Mouse (Mus musculus) MEL (cell line): ENCODE results near the gene H2-K1. TPM values are rescaled to one million over a fixed set of nuclear protein-coding genes. Genes with fewer than 3 reads are reported as not detected.

Experiments used
- DNase-seq: peaks from one replicate; pipeline ENCODE4 v3.0.0; 2011; ENCODE audit warnings: low read depth, low spot score
- H3K27ac ChIP-seq: 2 replicates; pipeline ENCODE4 v1.5.1; 2012; ENCODE audit warnings: low read depth, mild to moderate bottlenecking, control low read depth, low read length, moderate library complexity; ENCODE audit not compliant: control insufficient read depth
- H3K27me3 ChIP-seq, 2 experiments: fragments of 150-350 bp in 1 of 2; sonication (generic) in 1 of 2; 2 replicates each; pipeline ENCODE4 v1.6.1; 2012; ENCODE audit warnings: low read length in 2 of 2, mild to moderate bottlenecking in 2 of 2, improper control_type of control experiment in 1 of 2, moderate library complexity in 1 of 2; ENCODE audit not compliant: insufficient read depth in 2 of 2, control insufficient read depth in 1 of 2
- H3K36me3 ChIP-seq, 2 experiments: 2 replicates each; pipeline ENCODE4 v1.6.1; 2012 to 2014; ENCODE audit warnings: low read length in 2 of 2, improper control_type of control experiment in 1 of 2, inconsistent platforms in 1 of 2, mild to moderate bottlenecking in 1 of 2; ENCODE audit not compliant: insufficient read depth in 2 of 2, control insufficient read depth in 1 of 2
- H3K4me1 ChIP-seq, 2 experiments: fragments of 150-350 bp in 1 of 2; sonication (generic) in 1 of 2; 2 replicates each; pipeline ENCODE4 v1.6.1; 2012; ENCODE audit warnings: low read length in 2 of 2, improper control_type of control experiment in 1 of 2, mild to moderate bottlenecking in 1 of 2; ENCODE audit not compliant: insufficient read depth in 2 of 2, control insufficient read depth in 1 of 2
- H3K4me3 ChIP-seq, 2 experiments: fragments of 150-350 bp in 1 of 2; sonication (generic) in 1 of 2; 2 replicates each; pipeline ENCODE4 v1.5.1; 2012; ENCODE audit warnings: low read depth in 2 of 2, low read length in 2 of 2, mild to moderate bottlenecking in 2 of 2, moderate library complexity in 2 of 2, control low read depth in 1 of 2, improper control_type of control experiment in 1 of 2; ENCODE audit not compliant: control insufficient read depth in 1 of 2, insufficient read depth in 1 of 2
- H3K79me2 ChIP-seq: 2 replicates; pipeline ENCODE4 v1.6.1; 2012; ENCODE audit warnings: mild to moderate bottlenecking, low read length, moderate library complexity; ENCODE audit not compliant: control insufficient read depth, poor library complexity, insufficient read depth
- H3K9ac ChIP-seq: 2 replicates; pipeline ENCODE4 v1.6.1; 2012; ENCODE audit warnings: low read depth, mild to moderate bottlenecking, control low read depth, low read length, moderate library complexity; ENCODE audit not compliant: control insufficient read depth, poor library complexity, severe bottlenecking
- H3K9me3 ChIP-seq: fragments of 150-350 bp; sonication (generic); replicated peaks from 2 replicates; pipeline ENCODE4 v1.6.1; 2012; ENCODE audit warnings: mild to moderate bottlenecking, low read length, improper control_type of control experiment, moderate library complexity; ENCODE audit not compliant: insufficient read depth
- BHLHE40 ChIP-seq: IDR thresholded peaks from 2 replicates; pipeline ENCODE4 v1.6.1; 2012; ENCODE audit warnings: low read depth, mild to moderate bottlenecking, inconsistent platforms, low read length, improper control_type of control experiment, borderline replicate concordance
- CHD2 ChIP-seq: IDR thresholded peaks from 2 replicates; pipeline ENCODE4 v1.6.1; 2011; ENCODE audit warnings: low read length, improper control_type of control experiment
- CTCF ChIP-seq, 3 experiments: IDR thresholded peaks in 2 of 3; conservative IDR thresholded peaks in 1 of 3; 2 replicates each; pipeline ENCODE4 v1.5.1; 2011 to 2012; ENCODE audit warnings: low read length in 3 of 3, low read depth in 2 of 3, mild to moderate bottlenecking in 2 of 3, improper control_type of control experiment in 1 of 3, inconsistent platforms in 1 of 3, mixed read lengths in 1 of 3, moderate library complexity in 1 of 3; ENCODE audit not compliant: control insufficient read depth in 1 of 3, insufficient read depth in 1 of 3, poor library complexity in 1 of 3, severe bottlenecking in 1 of 3
- E2F4 ChIP-seq: IDR thresholded peaks from 2 replicates; pipeline ENCODE4 v1.6.1; 2011; ENCODE audit warnings: low read depth, low read length, improper control_type of control experiment, borderline replicate concordance
- EP300 ChIP-seq, 2 experiments: IDR thresholded peaks; 2 replicates each; pipeline ENCODE4 v1.6.1; 2011; ENCODE audit warnings: improper control_type of control experiment in 2 of 2, low read length in 2 of 2, low read depth in 1 of 2, mild to moderate bottlenecking in 1 of 2
- GATA1 ChIP-seq: IDR thresholded peaks from 2 replicates; pipeline ENCODE4 v1.6.1; 2011; ENCODE audit warnings: low read depth, low read length, improper control_type of control experiment
- HCFC1 ChIP-seq: IDR thresholded peaks from 2 replicates; pipeline ENCODE4 v1.6.1; 2012; ENCODE audit warnings: low read depth, mild to moderate bottlenecking, inconsistent platforms, low read length, improper control_type of control experiment, moderate library complexity
- KAT2A ChIP-seq: conservative IDR thresholded peaks from 2 replicates; pipeline ENCODE4 v1.6.1; 2012; ENCODE audit warnings: low read depth, low read length, improper control_type of control experiment, inconsistent platforms
- MAFK ChIP-seq: IDR thresholded peaks from 2 replicates; pipeline ENCODE4 v1.6.1; 2011; ENCODE audit warnings: low read depth, mild to moderate bottlenecking, low read length, improper control_type of control experiment, borderline replicate concordance
- MAX ChIP-seq: IDR thresholded peaks from 2 replicates; pipeline ENCODE4 v1.6.1; 2011; ENCODE audit warnings: low read length, improper control_type of control experiment
- MAZ ChIP-seq: IDR thresholded peaks from 2 replicates; pipeline ENCODE4 v1.6.1; 2012; ENCODE audit warnings: low read depth, mild to moderate bottlenecking, inconsistent platforms, low read length, improper control_type of control experiment
- MXI1 ChIP-seq: IDR thresholded peaks from 2 replicates; pipeline ENCODE4 v1.6.1; 2011; ENCODE audit warnings: mild to moderate bottlenecking, low read depth, low read length, improper control_type of control experiment
- MYB ChIP-seq: IDR thresholded peaks from 2 replicates; pipeline ENCODE4 v1.6.1; 2011; ENCODE audit warnings: mild to moderate bottlenecking, low read depth, low read length, improper control_type of control experiment
- MYC ChIP-seq: IDR thresholded peaks from 2 replicates; pipeline ENCODE4 v1.6.1; 2011; ENCODE audit warnings: low read depth, mild to moderate bottlenecking, low read length, improper control_type of control experiment, moderate library complexity
- NELFE ChIP-seq: IDR thresholded peaks from 2 replicates; pipeline ENCODE4 v1.6.1; 2011; ENCODE audit warnings: low read depth, low read length, improper control_type of control experiment
- POLR2A ChIP-seq, 2 experiments: IDR thresholded peaks; 2 replicates each; pipeline ENCODE4 v1.6.1; 2011 to 2012; ENCODE audit warnings: low read length in 2 of 2, mild to moderate bottlenecking in 2 of 2, control low read depth in 1 of 2, improper control_type of control experiment in 1 of 2, low read depth in 1 of 2, moderate library complexity in 1 of 2; ENCODE audit not compliant: control insufficient read depth in 1 of 2, insufficient read depth in 1 of 2, poor library complexity in 1 of 2
- POLR2AphosphoS5 ChIP-seq: IDR thresholded peaks from 2 replicates; pipeline ENCODE4 v1.6.1; 2012; ENCODE audit warnings: low read depth, borderline replicate concordance, mild to moderate bottlenecking, inconsistent platforms, low read length, moderate library complexity, mixed read lengths
- RCOR1 ChIP-seq: IDR thresholded peaks from 2 replicates; pipeline ENCODE4 v1.6.1; 2012; ENCODE audit warnings: low read depth, mild to moderate bottlenecking, inconsistent platforms, low read length, improper control_type of control experiment
- SIN3A ChIP-seq: IDR thresholded peaks from 2 replicates; pipeline ENCODE4 v1.6.1; 2012; ENCODE audit warnings: low read length, improper control_type of control experiment, inconsistent platforms
- SMC3 ChIP-seq: IDR thresholded peaks from 2 replicates; pipeline ENCODE4 v1.6.1; 2011; ENCODE audit warnings: low read depth, low read length, improper control_type of control experiment
- TBP ChIP-seq: IDR thresholded peaks from 2 replicates; pipeline ENCODE4 v1.8.0; 2011; ENCODE audit warnings: low read depth, low read length, improper control_type of control experiment
- UBTF ChIP-seq: IDR thresholded peaks from 2 replicates; pipeline ENCODE4 v1.6.1; 2012; ENCODE audit warnings: low read depth, mild to moderate bottlenecking, inconsistent platforms, low read length, improper control_type of control experiment, moderate library complexity, borderline replicate concordance; ENCODE audit not compliant: insufficient read depth
- USF1 ChIP-seq: IDR thresholded peaks from 2 replicates; pipeline ENCODE4 v1.6.1; 2014; ENCODE audit warnings: low read depth, mild to moderate bottlenecking, inconsistent platforms, low read length, improper control_type of control experiment, moderate library complexity
- USF2 ChIP-seq, 2 experiments: IDR thresholded peaks; 2 replicates each; pipeline ENCODE4 v1.6.1; 2011 to 2012; ENCODE audit warnings: improper control_type of control experiment in 2 of 2, low read length in 2 of 2, borderline replicate concordance in 1 of 2, inconsistent platforms in 1 of 2, low read depth in 1 of 2, mild to moderate bottlenecking in 1 of 2; ENCODE audit not compliant: insufficient read depth in 1 of 2
- ZC3H11A ChIP-seq: IDR thresholded peaks from 2 replicates; pipeline ENCODE4 v1.6.1; 2012; ENCODE audit warnings: low read depth, mild to moderate bottlenecking, inconsistent platforms, low read length, improper control_type of control experiment
- ZNF384 ChIP-seq: IDR thresholded peaks from 2 replicates; pipeline ENCODE4 v1.6.1; 2012; ENCODE audit warnings: low read depth, mild to moderate bottlenecking, inconsistent platforms, low read length, improper control_type of control experiment
- polyA plus RNA-seq, 2 experiments: library from polyadenylated mRNA; stranded (reverse) in 1 of 2; unstranded in 1 of 2; fragments of >175 nt in 1 of 2; fragments of >200 nt in 1 of 2; gene quantifications; 2 replicates each; pipeline versions ENCODE4 v1.2.1 to v1.2.4; 2012; ENCODE audit warnings: low replicate concordance in 2 of 2, low read depth in 1 of 2; ENCODE audit not compliant: insufficient read length in 2 of 2, insufficient read depth in 1 of 2, missing spikeins in 1 of 2
- total RNA-seq: library from RNA; depleted of rRNA; stranded (reverse); fragments of 300-350 nt; gene quantifications from 2 replicates; pipeline ENCODE4 v1.2.3, GENCODE M21; 2012

Gene H2-K1
- total and polyA plus RNA-seq, 3 experiments: 81.1 to 113 TPM; not detected in 1

DNA sequence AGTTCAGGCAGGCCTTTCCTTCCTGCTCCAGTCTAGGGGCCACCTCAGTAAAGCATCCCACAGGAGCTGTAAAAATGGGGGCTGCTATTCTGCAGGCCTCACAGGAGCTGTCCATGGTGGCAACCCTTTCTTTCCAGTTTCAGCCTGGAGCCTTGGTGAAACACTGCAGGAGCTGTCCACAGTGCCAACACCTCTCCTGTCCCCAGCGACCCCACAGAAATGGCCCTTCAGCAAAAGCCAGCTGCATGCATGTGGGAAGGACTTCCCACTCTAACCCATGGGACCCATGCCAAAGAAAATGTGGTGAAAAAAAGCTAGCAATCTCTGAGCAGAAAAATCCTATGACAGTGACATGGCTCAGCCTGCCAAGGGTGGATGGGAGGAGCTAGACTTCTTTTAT, 27.5 kb downstream of the H2-K1 start:
- TF ChIP-seq SIN3A: peak; percentile 99
- peak; percentile 97 for TF ChIP-seq MXI1
- TF ChIP-seq MAFK: no peak
- Histone ChIP-seq H3K79me2 (no peaks in the 10 kb centered on the region), H3K4me3 (no peak overlapping the region), H3K36me3 (no peaks in the 10 kb centered on the region), H3K9ac (no peak overlapping the region), H3K9me3 (no peaks in the 10 kb centered on the region), H3K27me3 (peaks cover 0 to 1% of the 10 kb centered on the region in 2 experiments; a peak in 1 of 4 replicates), H3K4me1 (no peaks in the 10 kb centered on the region), H3K27ac (no peak overlapping the region)
- peak; percentile 85 for DNase-seq

DNA sequence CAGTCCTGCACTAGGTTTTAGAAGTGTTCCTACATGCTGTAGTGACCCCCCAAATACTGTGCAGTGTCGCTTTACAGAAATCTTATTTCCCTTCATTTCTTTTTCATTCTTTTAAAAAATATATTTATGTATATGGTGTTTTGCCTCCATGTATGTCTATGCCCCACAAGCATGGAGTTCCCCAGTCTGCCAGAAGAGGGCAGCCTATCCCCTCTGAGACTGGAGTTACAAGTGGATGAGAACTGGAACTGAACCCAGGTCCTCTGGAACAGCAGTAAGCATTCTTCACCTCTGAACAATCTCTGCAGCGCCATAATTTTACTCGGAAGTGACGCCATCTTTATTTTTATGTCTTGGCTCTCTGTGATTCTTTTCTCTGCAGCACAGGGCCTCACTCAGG, 30.8 kb downstream of the H2-K1 start:
- Histone ChIP-seq H3K9me3 (no peaks in the 10 kb centered on the region), H3K79me2 (no peaks in the 10 kb centered on the region), H3K27me3 (peaks cover 0 to 1% of the 10 kb centered on the region in 2 experiments; a peak in 1 of 4 replicates), H3K27ac (no peak overlapping the region), H3K4me1 (no peaks in the 10 kb centered on the region), H3K9ac (no peak overlapping the region), H3K4me3 (no peak overlapping the region), H3K36me3 (no peaks in the 10 kb centered on the region)
- TF ChIP-seq ZNF384: no peak
- TF ChIP-seq MYB: no peak
- no peak for TF ChIP-seq KAT2A
- no peak for TF ChIP-seq MAX
- no peak for TF ChIP-seq EP300 (IDR thresholded peaks at IDR 0.05; ENCODE audit: low read depth in 1 of 2, low read length in 2 of 2)
- peak; percentile 11 to 37 (median 16); a peak in 2 of 6 replicates for TF ChIP-seq CTCF (IDR thresholded peaks at IDR 0.05 in 2 of 3, conservative IDR thresholded peaks at IDR 0.05 in 1 of 3; ENCODE audit: control insufficient read depth in 1 of 3, insufficient read depth in 1 of 3, low read depth in 2 of 3, low read length in 3 of 3, poor library complexity in 1 of 3, severe bottlenecking in 1 of 3)
- DNase-seq: peak; percentile 34

DNA sequence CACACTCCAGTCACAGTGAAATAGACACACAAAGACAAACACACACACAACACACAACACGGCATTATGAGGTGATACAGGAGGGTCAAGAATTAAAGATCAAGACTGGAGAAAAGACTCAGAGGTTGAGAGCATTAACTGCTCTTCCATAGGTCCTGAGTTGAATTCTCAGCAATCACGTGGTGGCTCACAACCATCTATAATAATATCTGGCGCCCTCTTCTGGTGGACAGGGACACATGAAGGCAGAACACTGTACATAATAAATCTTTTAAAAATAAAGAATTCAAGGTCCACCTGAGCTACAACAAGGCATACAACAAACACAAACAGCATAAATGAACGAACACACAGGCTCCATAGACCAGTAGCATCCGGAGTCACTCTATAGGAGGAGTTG, 31.2 kb downstream of the H2-K1 start:
- Histone ChIP-seq H3K27ac (no peak overlapping the region), H3K9ac (no peak overlapping the region), H3K36me3 (no peaks in the 10 kb centered on the region), H3K4me1 (no peaks in the 10 kb centered on the region), H3K27me3 (peaks cover 0 to 1% of the 10 kb centered on the region in 2 experiments; a peak in 1 of 4 replicates), H3K9me3 (no peaks in the 10 kb centered on the region), H3K4me3 (no peak overlapping the region), H3K79me2 (no peaks in the 10 kb centered on the region)
- DNase-seq: peak; percentile 75
- TF ChIP-seq BHLHE40 (no peak), MYC (0 out of 2 replicates have a peak, but pooled peaks have one; percentile 37), USF1 (peak; percentile 85), MAZ (no peak), RCOR1 (no peak), TBP (0 out of 2 replicates have a peak, but pooled peaks have one; percentile 28), CTCF (IDR thresholded peaks at IDR 0.05 in 2 of 3, conservative IDR thresholded peaks at IDR 0.05 in 1 of 3; ENCODE audit: control insufficient read depth in 1 of 3, insufficient read depth in 1 of 3, low read depth in 2 of 3, low read length in 3 of 3, poor library complexity in 1 of 3, severe bottlenecking in 1 of 3) (peak; percentile 3 to 52 (median 32); a peak in 5 of 6 replicates), GATA1 (no peak), UBTF (no peak), MAX (0 out of 2 replicates have a peak, but pooled peaks have one; percentile 15), E2F4 (no peak), POLR2A (IDR thresholded peaks at IDR 0.05; ENCODE audit: control insufficient read depth in 1 of 2, insufficient read depth in 1 of 2, low read depth in 1 of 2, low read length in 2 of 2, poor library complexity in 1 of 2) (no peak), EP300 (IDR thresholded peaks at IDR 0.05; ENCODE audit: low read depth in 1 of 2, low read length in 2 of 2) (no peak), HCFC1 (no peak), POLR2AphosphoS5 (no peak), SMC3 (0 out of 2 replicates have a peak, but pooled peaks have one; percentile 14), ZC3H11A (no peak), USF2 (IDR thresholded peaks at IDR 0.05; ENCODE audit: borderline replicate concordance in 1 of 2, insufficient read depth in 1 of 2, low read depth in 1 of 2, low read length in 2 of 2) (peak in 1 of 2 experiments; percentile 57; a peak in 1 of 4 replicates), CHD2 (no peak), NELFE (no peak)
